Mouse (Mus musculus): ENCODE results near the gene Pde2a. TPM values are rescaled to one million over a fixed set of nuclear protein-coding genes. Genes with fewer than 3 reads are reported as not detected.
A peak's percentile ranks its signal among the peaks of the same experiment; 100 is the strongest.

Pde2a gene
- polyA plus RNA-seq, 2 experiments = 3.0 to 6.6 TPM

- 87% methylated on average over 4 of the region's 4 CpGs for WGBS (ENCODE audit: insufficient replicate concordance)
- no peaks in the 10 kb centered on the region; the same call in none of the 2 replicates for H3K36me3 ChIP-seq (replicated peaks; ENCODE audit: control insufficient read depth, insufficient read depth, low read depth)
- no peak overlapping the region for H3K9ac ChIP-seq (replicated peaks)
- no peaks in the 10 kb centered on the region for H3K27me3 ChIP-seq (ENCODE audit: control insufficient read depth, insufficient read depth, low read length)
- DNase-seq (ENCODE audit: low read depth in 3 of 3, low spot score in 3 of 3) = no peak
- no peaks in the 10 kb centered on the region for H3K9me3 ChIP-seq (ENCODE audit: control insufficient read depth, low read length)
- ATAC-seq (ENCODE audit: insufficient read depth) = no peak
- TF ChIP-seq CTCF (IDR thresholded peaks at IDR 0.05; ENCODE audit: low read depth) (no peak), EP300 (IDR thresholded peaks at IDR 0.05; ENCODE audit: low read depth) (no peak)
- H3K4me1 ChIP-seq (replicated peaks; ENCODE audit: control insufficient read depth in 2 of 2, insufficient read depth in 2 of 2, low read length in 1 of 2) = no peaks in the 10 kb centered on the region; a peak in 1 of 4 replicates
- H3K27ac ChIP-seq = no peak overlapping the region
- no peak overlapping the region for H3K4me3 ChIP-seq (ENCODE audit: insufficient read depth in 1 of 2, low read depth in 2 of 2, low read length in 2 of 2)
- H3K4me2 ChIP-seq (ENCODE audit: low read depth) = no peak overlapping the region
These were observed 24.3 kb upstream of the Pde2a start for GRCm38 (mm10) chr7:101397175-101397574.

GRCm38 (mm10) chr7:101401510-101401909, 20.0 kb upstream of the Pde2a start:
- WGBS (ENCODE audit: insufficient replicate concordance) = 69% methylated on average over 7 of the region's 7 CpGs
- Histone ChIP-seq H3K36me3 (replicated peaks; ENCODE audit: control insufficient read depth, insufficient read depth, low read depth) (no peaks in the 10 kb centered on the region; the same call in none of the 2 replicates), H3K27ac (no peak overlapping the region), H3K4me2 (ENCODE audit: low read depth) (no peak overlapping the region), H3K4me3 (ENCODE audit: insufficient read depth in 1 of 2, low read depth in 2 of 2, low read length in 2 of 2) (no peak overlapping the region), H3K4me1 (replicated peaks; ENCODE audit: control insufficient read depth in 2 of 2, insufficient read depth in 2 of 2, low read length in 1 of 2) (no peaks in the 10 kb centered on the region), H3K27me3 (ENCODE audit: control insufficient read depth, insufficient read depth, low read length) (no peaks in the 10 kb centered on the region), H3K9me3 (ENCODE audit: control insufficient read depth, low read length) (no peaks in the 10 kb centered on the region), H3K9ac (replicated peaks) (no peak overlapping the region)
- TF ChIP-seq CTCF (IDR thresholded peaks at IDR 0.05; ENCODE audit: low read depth) (no peak), EP300 (IDR thresholded peaks at IDR 0.05; ENCODE audit: low read depth) (no peak)
- ATAC-seq (ENCODE audit: insufficient read depth) (no peak), DNase-seq (ENCODE audit: low read depth in 3 of 3, low spot score in 3 of 3) (no peak)

DNA sequence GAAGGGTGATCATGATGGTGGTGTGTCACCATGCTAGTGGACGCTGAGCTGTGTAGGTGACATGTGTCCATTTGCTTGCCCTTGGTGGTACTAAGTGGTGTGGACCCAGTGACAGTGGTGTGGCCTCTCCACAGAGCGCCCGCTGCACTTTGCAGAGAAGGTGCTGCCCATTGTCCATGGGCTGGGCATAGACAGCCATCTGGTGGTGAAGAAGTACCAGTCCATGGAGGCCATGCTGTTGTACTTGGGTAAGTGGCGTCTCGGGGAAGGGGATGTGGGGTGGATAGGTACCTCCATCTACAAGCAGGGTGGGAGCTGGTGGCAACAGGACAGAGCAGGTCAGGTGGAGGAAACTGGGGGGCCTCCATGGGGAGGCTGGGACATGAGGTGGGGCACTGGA, 17.7 kb upstream of the Pde2a start:
- 81% methylated on average over 5 of the region's 5 CpGs for WGBS (ENCODE audit: insufficient replicate concordance)
- Histone ChIP-seq H3K4me1 (replicated peaks; ENCODE audit: control insufficient read depth in 2 of 2, insufficient read depth in 2 of 2, low read length in 1 of 2) (no peaks in the 10 kb centered on the region), H3K36me3 (replicated peaks; ENCODE audit: control insufficient read depth, insufficient read depth, low read depth) (no peaks in the 10 kb centered on the region; the same call in none of the 2 replicates), H3K27me3 (ENCODE audit: control insufficient read depth, insufficient read depth, low read length) (no peaks in the 10 kb centered on the region), H3K9me3 (ENCODE audit: control insufficient read depth, low read length) (no peaks in the 10 kb centered on the region), H3K4me3 (ENCODE audit: insufficient read depth in 1 of 2, low read depth in 2 of 2, low read length in 2 of 2) (no peak overlapping the region), H3K27ac (no peak overlapping the region), H3K4me2 (ENCODE audit: low read depth) (no peak overlapping the region), H3K9ac (replicated peaks) (no peak overlapping the region)
- TF ChIP-seq CTCF (IDR thresholded peaks at IDR 0.05; ENCODE audit: low read depth) = peak; percentile 53
- TF ChIP-seq EP300 (IDR thresholded peaks at IDR 0.05; ENCODE audit: low read depth) = no peak
- ATAC-seq (ENCODE audit: insufficient read depth) (no peak), DNase-seq (ENCODE audit: low read depth in 3 of 3, low spot score in 3 of 3) (no peak)

DNA sequence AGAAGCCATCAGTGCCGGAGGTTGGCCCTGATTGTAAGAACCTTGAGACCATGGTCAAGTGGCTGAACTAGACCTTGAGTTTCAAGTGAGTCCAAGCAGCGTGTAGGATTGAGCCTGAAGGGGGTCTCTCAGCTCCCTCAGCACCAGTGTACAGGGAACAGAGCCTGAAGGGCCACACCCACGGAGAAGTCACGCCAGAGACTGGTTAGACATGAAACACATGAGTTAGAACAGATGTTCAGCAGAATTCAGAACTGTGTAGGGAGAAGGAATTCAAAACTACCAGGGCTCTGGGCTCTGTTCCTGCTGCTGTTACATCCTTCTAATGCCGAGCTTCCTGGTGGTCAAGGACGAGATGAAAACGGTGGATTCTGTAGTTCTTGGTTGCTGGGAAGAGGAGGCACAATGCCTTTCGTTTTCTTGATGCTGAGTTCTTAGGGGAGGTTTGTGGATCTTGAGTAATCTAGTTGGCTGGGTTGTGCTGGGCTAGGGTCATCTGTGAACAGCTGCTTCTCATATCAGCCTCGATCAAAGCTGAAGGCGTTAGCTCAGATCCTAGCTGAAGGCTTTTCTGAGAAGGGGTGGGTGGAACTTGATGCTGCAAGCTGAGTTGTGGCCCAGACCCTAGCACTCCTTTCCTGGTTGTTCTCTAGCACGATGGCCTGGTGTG, 11.1 kb upstream of the Pde2a start, which contains the start of gene Gm45837:
Gene Gm45837, plus strand, starts transcription at position 620 of the 670 bp plus-strand sequence.
- WGBS (ENCODE audit: insufficient replicate concordance) = 61% methylated on average over 11 of the region's 11 CpGs

DNA sequence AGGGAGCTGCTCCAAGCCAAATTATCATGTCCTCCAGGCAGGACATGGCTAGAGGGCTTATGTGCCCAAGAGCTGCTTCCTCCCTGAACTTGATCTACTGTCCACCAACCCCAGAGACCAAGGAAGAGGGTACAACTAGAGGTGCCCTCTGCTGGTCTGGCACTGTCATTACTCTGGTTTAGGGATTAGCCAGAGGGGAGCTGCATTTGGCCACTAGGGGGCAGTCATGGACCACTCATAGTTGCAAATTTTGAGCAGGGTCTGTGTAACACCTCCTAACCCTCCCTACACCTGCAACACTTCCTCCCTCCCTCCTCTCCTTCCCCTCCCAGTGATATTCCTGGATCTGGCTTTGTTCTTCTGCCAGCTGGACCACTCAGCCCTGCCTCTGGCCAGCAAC, 8.7 kb upstream of the Pde2a start:
- Histone ChIP-seq H3K4me2 (ENCODE audit: low read depth) (no peak overlapping the region), H3K27me3 (ENCODE audit: control insufficient read depth, insufficient read depth, low read length) (no peaks in the 10 kb centered on the region), H3K9me3 (ENCODE audit: control insufficient read depth, low read length) (no peaks in the 10 kb centered on the region), H3K27ac (no peak overlapping the region), H3K9ac (replicated peaks) (no peak overlapping the region), H3K4me1 (replicated peaks; ENCODE audit: control insufficient read depth in 2 of 2, insufficient read depth in 2 of 2, low read length in 1 of 2) (peaks cover 9 to 17% of the 10 kb centered on the region in 2 experiments; a peak in 3 of 4 replicates), H3K36me3 (replicated peaks; ENCODE audit: control insufficient read depth, insufficient read depth, low read depth) (no peaks in the 10 kb centered on the region), H3K4me3 (ENCODE audit: insufficient read depth in 1 of 2, low read depth in 2 of 2, low read length in 2 of 2) (no peak overlapping the region)
- peak; percentile 44 to 59 (median 49) for DNase-seq (ENCODE audit: low read depth in 3 of 3, low spot score in 3 of 3)
- peak; percentile 32; the same call in 1 of the 2 replicates for ATAC-seq (ENCODE audit: insufficient read depth)
- TF ChIP-seq CTCF (IDR thresholded peaks at IDR 0.05; ENCODE audit: low read depth) = peak; percentile 100
- no peak for TF ChIP-seq EP300 (IDR thresholded peaks at IDR 0.05; ENCODE audit: low read depth)

More for the DNA sequence above, 11.1 kb upstream of the Pde2a start, which contains the start of gene Gm45837:
- Histone ChIP-seq H3K4me2 (ENCODE audit: low read depth) (no peak within 1 kb of the TSS), H3K27me3 (ENCODE audit: control insufficient read depth, insufficient read depth, low read length) (no peaks in the 10 kb centered on the region), H3K27ac (no peak within 1 kb of the TSS), H3K9me3 (ENCODE audit: control insufficient read depth, low read length) (no peaks in the 10 kb centered on the region), H3K9ac (replicated peaks) (no peak within 1 kb of the TSS), H3K4me1 (replicated peaks; ENCODE audit: control insufficient read depth in 2 of 2, insufficient read depth in 2 of 2, low read length in 1 of 2) (peaks cover 6 to 11% of the 10 kb centered on the region in 2 experiments; a peak in 3 of 4 replicates), H3K4me3 (ENCODE audit: insufficient read depth in 1 of 2, low read depth in 2 of 2, low read length in 2 of 2) (no peak within 1 kb of the TSS), H3K36me3 (replicated peaks; ENCODE audit: control insufficient read depth, insufficient read depth, low read depth) (no peaks in the 10 kb centered on the region)
- no peak for ATAC-seq (ENCODE audit: insufficient read depth)
- no peak for DNase-seq (ENCODE audit: low read depth in 3 of 3, low spot score in 3 of 3)
- TF ChIP-seq EP300 (IDR thresholded peaks at IDR 0.05; ENCODE audit: low read depth) (no peak), CTCF (IDR thresholded peaks at IDR 0.05; ENCODE audit: low read depth) (no peak)
